Mouse (Mus musculus): ENCODE results near the gene Oscp1. TPM values are rescaled to one million over a fixed set of nuclear protein-coding genes. Genes with fewer than 3 reads are reported as not detected.

Oscp1 gene
- polyA plus RNA-seq, 2 experiments = 5.8 to 13.8 TPM

- TF ChIP-seq POLR2A (IDR thresholded peaks at IDR 0.05; ENCODE audit: borderline replicate concordance, extremely low read depth, insufficient read depth, insufficient read length) = no peak
- DNase-seq (ENCODE audit: low spot score) = no peak
- no peak for ATAC-seq (ENCODE audit: low FRiP score, low read depth)
- Histone ChIP-seq H3K4me3 (replicated peaks; ENCODE audit: low read length) (no peak overlapping the region), H3K27me3 (ENCODE audit: control insufficient read depth, insufficient read depth, low read length) (no peaks in the 10 kb centered on the region), H3K9ac (ENCODE audit: low read depth, low read length, severe bottlenecking) (no peak overlapping the region), H3K36me3 (ENCODE audit: control insufficient read depth, insufficient read depth, low read length) (no peaks in the 10 kb centered on the region), H3K4me1 (ENCODE audit: control insufficient read depth, insufficient read depth, low read length) (no peaks in the 10 kb centered on the region), H3K4me2 (replicated peaks; ENCODE audit: low read depth, low read length, severe bottlenecking) (no peak overlapping the region), H3K9me3 (ENCODE audit: control insufficient read depth, low read length) (no peaks in the 10 kb centered on the region), H3K27ac (replicated peaks; ENCODE audit: low read depth, low read length) (no peak overlapping the region)
- WGBS = 86% methylated on average over 3 of the region's 3 CpGs
Measured at GRCm38 (mm10) chr4:126027980-126028379, 30.4 kb upstream of the Oscp1 start.

- no peak overlapping the region for H3K4me3 ChIP-seq (replicated peaks; ENCODE audit: low read length)
- H3K4me2 ChIP-seq (replicated peaks; ENCODE audit: low read depth, low read length, severe bottlenecking) = no peak overlapping the region
- DNase-seq (ENCODE audit: low spot score) (no peak), ATAC-seq (ENCODE audit: low FRiP score, low read depth) (no peak)
- no peak for TF ChIP-seq POLR2A (IDR thresholded peaks at IDR 0.05; ENCODE audit: borderline replicate concordance, extremely low read depth, insufficient read depth, insufficient read length)
- H3K4me1 ChIP-seq (ENCODE audit: control insufficient read depth, insufficient read depth, low read length) = no peaks in the 10 kb centered on the region
- H3K9ac ChIP-seq (ENCODE audit: low read depth, low read length, severe bottlenecking) = no peak overlapping the region
- H3K9me3 ChIP-seq (ENCODE audit: control insufficient read depth, low read length) = no peaks in the 10 kb centered on the region
- no peak overlapping the region for H3K27ac ChIP-seq (replicated peaks; ENCODE audit: low read depth, low read length)
- 68% methylated on average over 3 of the region's 3 CpGs for WGBS
- no peaks in the 10 kb centered on the region for H3K27me3 ChIP-seq (ENCODE audit: control insufficient read depth, insufficient read depth, low read length)
- no peaks in the 10 kb centered on the region for H3K36me3 ChIP-seq (ENCODE audit: control insufficient read depth, insufficient read depth, low read length)
Measured at GRCm38 (mm10) chr4:126029042-126029441, 29.3 kb upstream of the Oscp1 start.

GRCm38 (mm10) chr4:126030705-126031104 is 27.7 kb upstream of the Oscp1 start:
- TF ChIP-seq POLR2A (IDR thresholded peaks at IDR 0.05; ENCODE audit: borderline replicate concordance, extremely low read depth, insufficient read depth, insufficient read length) = no peak
- DNase-seq (ENCODE audit: low spot score) (no peak), ATAC-seq (ENCODE audit: low FRiP score, low read depth) (no peak)
- Histone ChIP-seq H3K9ac (ENCODE audit: low read depth, low read length, severe bottlenecking) (no peak overlapping the region), H3K4me2 (replicated peaks; ENCODE audit: low read depth, low read length, severe bottlenecking) (no peak overlapping the region), H3K4me3 (replicated peaks; ENCODE audit: low read length) (no peak overlapping the region), H3K9me3 (ENCODE audit: control insufficient read depth, low read length) (no peaks in the 10 kb centered on the region), H3K27ac (replicated peaks; ENCODE audit: low read depth, low read length) (no peak overlapping the region), H3K27me3 (ENCODE audit: control insufficient read depth, insufficient read depth, low read length) (no peaks in the 10 kb centered on the region), H3K36me3 (ENCODE audit: control insufficient read depth, insufficient read depth, low read length) (no peaks in the 10 kb centered on the region), H3K4me1 (ENCODE audit: control insufficient read depth, insufficient read depth, low read length) (no peaks in the 10 kb centered on the region)
- 68% methylated on average over 5 of the region's 5 CpGs for WGBS

GRCm38 (mm10) chr4:126035413-126035812 is 23.0 kb upstream of the Oscp1 start:
- ATAC-seq (ENCODE audit: low FRiP score, low read depth) (no peak), DNase-seq (ENCODE audit: low spot score) (no peak)
- H3K9ac ChIP-seq (ENCODE audit: low read depth, low read length, severe bottlenecking) = no peak overlapping the region
- no peak overlapping the region for H3K27ac ChIP-seq (replicated peaks; ENCODE audit: low read depth, low read length)
- no peaks in the 10 kb centered on the region for H3K36me3 ChIP-seq (ENCODE audit: control insufficient read depth, insufficient read depth, low read length)
- no peaks in the 10 kb centered on the region for H3K9me3 ChIP-seq (ENCODE audit: control insufficient read depth, low read length)
- no peak overlapping the region for H3K4me3 ChIP-seq (replicated peaks; ENCODE audit: low read length)
- no peak overlapping the region for H3K4me2 ChIP-seq (replicated peaks; ENCODE audit: low read depth, low read length, severe bottlenecking)
- no peaks in the 10 kb centered on the region for H3K27me3 ChIP-seq (ENCODE audit: control insufficient read depth, insufficient read depth, low read length)
- H3K4me1 ChIP-seq (ENCODE audit: control insufficient read depth, insufficient read depth, low read length) = no peaks in the 10 kb centered on the region
- 78% methylated on average over 5 of the region's 5 CpGs for WGBS
- TF ChIP-seq POLR2A (IDR thresholded peaks at IDR 0.05; ENCODE audit: borderline replicate concordance, extremely low read depth, insufficient read depth, insufficient read length) = no peak

GRCm38 (mm10) chr4:126046851-126047585 is 11.3 kb upstream of the Oscp1 start, which contains the start of gene Mrps15:
Mrps15 (plus strand) TSS chr4:126046925.
- WGBS = under 1% methylated on average over 55 of the region's 56 CpGs
- DNase-seq (ENCODE audit: low spot score) (peak; percentile 96), ATAC-seq (ENCODE audit: low FRiP score, low read depth) (peak; percentile 95)
- Histone ChIP-seq H3K9me3 (ENCODE audit: control insufficient read depth, low read length) (no peaks in the 10 kb centered on the region), H3K27ac (replicated peaks; ENCODE audit: low read depth, low read length) (peak within 1 kb of the TSS; percentile 67; the same call in 1 of the 2 replicates), H3K4me2 (replicated peaks; ENCODE audit: low read depth, low read length, severe bottlenecking) (peak within 1 kb of the TSS; percentile 86), H3K4me1 (ENCODE audit: control insufficient read depth, insufficient read depth, low read length) (peaks cover 6% of the 10 kb centered on the region; the same call in 1 of the 2 replicates), H3K4me3 (replicated peaks; ENCODE audit: low read length) (peak within 1 kb of the TSS; percentile 81), H3K9ac (ENCODE audit: low read depth, low read length, severe bottlenecking) (peak within 1 kb of the TSS; percentile 75), H3K36me3 (ENCODE audit: control insufficient read depth, insufficient read depth, low read length) (peaks cover 23% of the 10 kb centered on the region), H3K27me3 (ENCODE audit: control insufficient read depth, insufficient read depth, low read length) (no peaks in the 10 kb centered on the region)
- TF ChIP-seq POLR2A (IDR thresholded peaks at IDR 0.05; ENCODE audit: borderline replicate concordance, extremely low read depth, insufficient read depth, insufficient read length) = 0 out of 2 replicates have a peak, but pooled peaks have one; percentile 32

Data from limb, embryonic 14.5 days (tissue).